Mouse (Mus musculus): ENCODE data around the gene Gm6993.

The Gm6993 gene

DNA sequence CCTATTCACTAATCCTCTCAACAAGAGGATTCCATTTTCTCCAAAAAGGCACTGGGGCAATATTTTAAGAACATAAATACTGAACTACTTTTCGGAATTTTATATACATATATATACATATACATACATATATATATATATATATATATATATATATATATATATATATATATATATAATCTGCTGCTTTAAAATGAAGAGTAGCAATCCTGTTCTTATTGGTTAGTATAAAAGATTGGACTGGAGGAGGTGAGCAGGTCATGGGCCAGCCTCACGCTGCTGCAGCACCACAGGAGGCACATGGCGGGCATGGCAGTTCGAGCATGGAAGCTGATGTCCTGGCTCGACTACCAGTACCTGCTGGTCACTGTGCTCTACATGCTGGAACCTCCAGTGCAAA lies at the start of gene Gm6993:
Gene Gm6993, plus strand, starts transcription at position 301 of the 400 bp plus-strand sequence.
- no peak for DNase-seq (ENCODE audit: low read depth, low spot score)

DNA sequence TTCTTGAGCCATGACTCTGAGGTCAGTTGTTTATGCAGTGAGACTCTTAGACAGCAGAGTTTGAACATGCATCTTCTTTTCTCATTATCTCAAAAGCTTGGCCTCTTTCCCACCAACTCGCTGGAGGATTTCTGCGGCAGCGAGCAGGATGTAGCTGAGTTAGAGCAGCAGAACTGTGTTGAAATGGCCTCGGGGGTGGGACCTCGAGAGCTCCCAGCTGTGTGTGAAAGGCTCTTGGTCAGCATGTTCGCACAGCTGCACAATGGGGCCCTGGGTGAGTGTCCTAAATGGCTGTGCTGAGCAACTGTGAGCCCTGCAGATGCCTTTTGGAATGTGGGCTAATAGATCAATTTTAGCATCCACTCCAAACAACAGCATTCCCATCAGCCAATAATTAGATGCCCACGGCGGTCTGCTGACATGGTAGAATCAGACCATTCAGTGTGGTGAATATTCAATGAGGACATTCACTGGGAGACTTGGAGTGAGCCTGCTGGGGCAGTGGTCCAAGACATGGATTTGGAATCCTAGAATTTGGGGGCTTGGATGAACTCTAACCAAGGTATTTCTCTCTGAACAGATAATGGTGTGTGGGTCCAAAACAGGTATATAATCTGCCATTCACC lies 49.1 kb upstream of the Gm6993 start:
- no peak for DNase-seq (ENCODE audit: low read depth, low spot score)

DNA sequence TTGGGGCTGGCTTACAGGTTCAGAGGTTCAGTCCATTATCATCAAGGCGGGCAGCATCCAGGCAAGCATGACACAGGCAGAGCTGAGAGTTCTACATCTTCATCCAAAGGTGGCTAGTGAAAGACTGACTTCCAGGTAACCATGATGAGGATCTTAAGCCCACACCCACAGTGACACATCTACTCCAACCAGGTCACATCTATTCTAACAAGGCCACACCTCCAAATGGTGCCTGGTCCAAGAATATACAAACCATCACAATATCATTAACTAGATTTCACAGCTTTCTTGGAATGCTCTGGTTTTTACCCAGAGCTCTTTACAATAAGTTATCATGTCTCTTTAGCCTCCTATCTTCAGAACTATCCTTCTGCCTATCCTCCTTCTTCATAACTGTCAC lies 38.1 kb upstream of the Gm6993 start:
- DNase-seq (ENCODE audit: low read depth, low spot score) = no peak

DNA sequence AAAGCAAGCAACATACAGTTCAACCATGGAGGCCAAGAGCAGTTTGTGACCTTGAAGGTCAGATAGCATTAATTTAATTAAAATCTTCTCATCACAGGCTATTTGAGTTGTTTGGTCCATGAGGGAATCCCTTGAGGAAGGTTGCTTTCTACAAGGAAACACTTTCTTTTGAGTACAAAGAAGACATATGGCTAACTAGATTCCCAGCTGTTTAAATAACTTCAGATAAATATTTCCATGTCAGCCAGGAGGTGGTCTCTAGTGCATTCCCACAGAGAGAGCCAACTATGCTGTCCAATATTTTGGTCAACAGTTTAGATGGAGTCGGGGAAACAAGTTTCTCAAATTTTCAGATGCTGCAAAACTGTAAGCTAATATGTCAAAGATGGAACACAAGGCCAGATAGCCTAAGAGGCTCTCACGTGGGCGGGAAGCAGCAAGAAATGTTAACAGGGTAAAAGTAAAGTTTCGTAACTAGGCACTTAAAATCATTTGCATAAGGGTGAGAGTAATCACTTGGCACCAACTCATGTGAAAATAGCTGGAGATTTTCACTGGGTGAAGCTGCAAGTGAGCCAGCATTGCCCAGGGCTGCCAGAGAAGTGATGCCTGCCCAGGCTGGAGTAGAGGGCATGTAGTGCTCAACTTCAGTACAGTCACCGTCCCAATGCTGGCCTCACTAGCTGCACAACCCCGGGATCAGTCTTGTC lies 36.7 kb upstream of the Gm6993 start:
- DNase-seq (ENCODE audit: low read depth, low spot score) = no peak

DNA sequence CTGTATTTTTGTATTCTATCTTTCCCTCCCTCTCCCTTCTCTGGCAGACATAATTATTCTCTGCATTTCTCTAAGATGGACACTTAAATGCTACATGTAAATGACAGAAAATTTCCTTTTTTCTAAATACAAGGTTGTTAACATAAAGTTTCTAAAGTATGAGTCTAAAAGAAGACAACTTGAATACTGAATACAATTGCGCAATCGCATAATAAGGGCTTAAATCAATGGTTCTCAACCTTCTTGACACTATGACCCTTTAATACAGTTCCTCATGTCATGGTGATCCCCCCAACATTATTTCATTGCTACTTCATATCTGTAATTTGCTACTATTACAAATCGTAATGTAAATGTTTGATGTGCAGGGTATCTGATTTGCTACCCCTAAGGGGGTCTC lies 35.7 kb upstream of the Gm6993 start:
- no peak for DNase-seq (ENCODE audit: low read depth, low spot score)

DNA sequence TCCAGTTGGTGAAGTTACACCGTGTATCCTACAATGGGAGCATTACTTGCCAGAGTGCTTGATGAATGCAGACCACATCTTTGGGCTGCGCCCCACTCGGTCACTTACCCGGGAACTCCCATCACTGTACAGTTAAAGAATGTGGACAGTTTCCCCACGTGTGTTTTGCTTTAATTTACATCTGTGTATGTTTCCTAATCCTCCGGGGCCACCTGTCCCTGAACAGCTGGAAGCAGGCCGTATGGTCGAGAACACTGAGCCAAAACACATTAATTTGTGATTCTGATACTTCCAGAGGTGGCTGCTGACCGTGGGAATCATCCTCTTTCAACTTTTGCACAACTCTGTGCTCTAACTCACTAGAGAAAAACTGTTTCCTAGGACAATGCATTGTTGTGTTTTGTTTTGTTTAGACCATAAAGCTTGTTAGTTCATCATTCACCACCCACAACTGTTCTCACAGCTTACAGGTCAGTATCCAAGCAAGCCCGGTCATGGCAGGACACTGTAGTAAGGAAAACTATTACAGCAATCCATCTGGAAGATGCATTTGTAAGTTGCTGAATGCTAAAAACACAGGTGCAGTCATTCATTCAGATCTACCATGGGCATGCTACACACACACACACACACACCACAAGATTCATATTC lies 34.5 kb upstream of the Gm6993 start:
- DNase-seq (ENCODE audit: low read depth, low spot score) = no peak

DNA sequence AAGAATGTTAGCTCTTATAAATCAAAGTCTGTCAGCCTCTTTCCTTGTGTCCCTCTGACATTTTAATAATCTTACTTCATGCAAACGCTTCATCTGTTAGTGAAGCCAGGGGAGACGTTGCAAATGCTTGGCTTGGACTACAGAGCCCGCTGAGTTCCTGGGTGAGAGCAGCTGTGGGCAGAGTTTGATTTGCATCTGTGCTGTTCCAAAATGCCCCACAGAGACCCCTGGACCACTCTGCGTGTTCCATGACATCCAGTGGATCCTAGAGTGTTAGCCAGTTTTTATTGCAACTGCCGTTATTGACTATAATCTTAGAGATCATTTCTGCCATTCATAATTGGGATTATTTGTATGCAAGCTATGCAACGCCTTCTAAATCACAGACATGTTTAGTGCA lies 31.8 kb upstream of the Gm6993 start:
- no peak for DNase-seq (ENCODE audit: low read depth, low spot score)

DNA sequence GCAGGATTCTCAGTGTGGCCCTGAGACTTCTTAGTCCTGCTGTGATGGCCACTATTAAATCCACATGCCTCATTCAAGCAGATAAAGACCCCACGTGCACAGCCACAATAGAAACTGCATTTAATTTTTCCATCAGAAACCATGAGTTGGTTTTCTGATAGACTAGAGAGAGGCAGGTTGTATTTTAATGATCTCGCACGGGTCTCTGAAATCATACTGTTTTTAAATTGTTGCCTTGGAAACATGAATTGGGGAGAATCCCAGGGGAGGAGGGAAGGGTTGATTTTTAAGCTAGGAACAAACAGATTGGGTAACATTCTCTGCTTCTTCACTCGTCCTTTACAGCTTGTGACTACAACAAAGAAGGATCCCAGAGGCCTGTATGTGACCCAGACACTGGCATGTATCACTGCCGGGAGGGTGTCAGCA lies 31.2 kb upstream of the Gm6993 start:
- no peak for DNase-seq (ENCODE audit: low read depth, low spot score)

DNA sequence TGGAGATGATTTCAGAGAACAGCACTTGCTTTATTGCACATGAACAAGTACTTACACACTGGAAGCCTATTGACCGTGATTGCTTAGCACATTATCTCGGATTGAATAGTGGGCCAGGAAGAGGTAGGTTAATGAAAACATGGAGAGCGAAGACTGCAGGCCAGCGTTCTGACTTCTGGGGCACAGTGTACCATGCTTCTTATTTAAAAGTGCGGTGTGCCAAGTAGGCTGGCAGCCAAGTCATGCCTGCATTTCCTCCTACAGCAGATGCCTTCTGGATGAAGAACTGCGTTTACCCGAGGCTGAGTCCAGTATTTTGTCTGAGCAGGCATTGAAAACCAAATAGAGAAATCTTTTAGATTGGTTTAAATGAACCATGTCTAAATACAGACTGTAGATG lies 27.0 kb upstream of the Gm6993 start:
- DNase-seq (ENCODE audit: low read depth, low spot score) = no peak

DNA sequence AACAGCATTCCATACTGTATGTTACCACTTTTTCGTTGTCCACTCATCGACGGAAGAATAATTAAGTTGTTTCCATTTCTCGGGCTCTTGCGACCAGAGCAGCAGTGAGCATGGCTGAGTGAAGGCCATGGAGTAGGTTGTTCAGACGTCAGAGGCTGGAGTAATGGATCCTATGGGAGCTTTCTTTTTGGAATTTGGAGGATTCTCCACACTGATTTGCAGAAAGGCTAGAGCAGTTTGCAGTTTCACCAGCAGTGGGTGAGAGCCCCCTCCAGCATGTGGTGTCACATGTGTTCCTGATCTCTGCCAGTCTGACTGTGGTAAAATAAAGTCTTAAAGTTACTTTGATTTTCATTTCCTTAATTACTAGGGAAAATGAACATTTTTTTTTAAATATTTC lies 25.6 kb upstream of the Gm6993 start:
- DNase-seq (ENCODE audit: low read depth, low spot score) = no peak

DNA sequence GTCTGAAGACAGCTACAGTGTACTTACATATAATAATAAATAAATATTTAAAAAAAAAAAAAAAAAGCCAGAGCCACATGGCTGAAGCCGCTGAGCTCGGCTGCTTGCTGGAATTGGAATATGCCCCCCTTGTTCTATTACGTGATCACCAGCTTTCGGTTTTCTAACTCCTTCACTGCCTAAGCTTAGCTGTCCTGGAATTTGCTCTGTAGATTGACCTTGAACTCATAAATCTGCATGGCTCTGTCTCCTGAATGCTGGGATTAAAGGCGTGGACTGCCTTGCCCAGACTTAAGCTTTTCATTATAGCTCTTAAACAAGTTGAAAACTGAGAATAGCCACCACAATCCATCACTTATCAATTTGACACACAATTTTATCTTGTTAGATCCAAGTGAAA lies 23.3 kb upstream of the Gm6993 start:
- DNase-seq (ENCODE audit: low read depth, low spot score) = no peak

DNA sequence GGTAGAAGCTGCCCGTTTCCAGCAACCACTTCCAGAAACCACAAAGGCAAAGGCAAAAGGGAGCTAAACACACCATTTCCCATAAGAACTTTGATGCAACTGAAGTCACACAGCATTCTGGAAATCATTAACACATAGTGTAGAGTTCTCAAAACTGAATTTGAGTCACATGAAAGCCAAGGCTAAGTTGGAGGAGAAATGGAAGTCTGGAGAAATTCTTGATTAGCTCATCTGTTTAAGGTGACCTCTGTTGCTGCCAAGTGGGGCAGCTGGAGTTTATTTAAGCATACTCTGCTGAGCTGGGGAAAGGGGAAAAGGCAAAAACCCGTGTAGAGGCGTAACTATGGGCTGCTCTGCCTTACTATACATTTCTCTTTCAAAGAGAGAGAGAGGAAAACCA lies 21.8 kb upstream of the Gm6993 start:
- DNase-seq (ENCODE audit: low read depth, low spot score) = no peak

DNA sequence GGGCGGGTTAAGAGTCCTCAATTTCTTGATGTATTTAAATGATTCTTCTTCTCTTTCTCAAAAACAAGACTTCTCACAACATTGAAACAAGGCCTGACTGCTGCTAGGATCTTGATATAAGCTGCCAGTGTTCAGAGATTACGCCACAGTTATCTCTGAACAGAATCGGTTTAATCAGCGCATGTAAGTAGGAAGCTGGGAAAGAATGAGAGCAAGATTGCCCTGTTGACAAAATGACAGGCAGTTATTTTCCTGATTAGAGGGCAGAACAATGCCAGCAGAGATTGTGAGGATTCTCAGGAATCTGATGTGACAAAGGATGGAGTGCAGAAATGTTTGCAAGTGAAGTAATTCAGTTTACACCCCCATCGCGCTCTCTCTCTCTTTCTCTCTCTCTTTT lies 19.0 kb upstream of the Gm6993 start:
- DNase-seq (ENCODE audit: low read depth, low spot score) = no peak

DNA sequence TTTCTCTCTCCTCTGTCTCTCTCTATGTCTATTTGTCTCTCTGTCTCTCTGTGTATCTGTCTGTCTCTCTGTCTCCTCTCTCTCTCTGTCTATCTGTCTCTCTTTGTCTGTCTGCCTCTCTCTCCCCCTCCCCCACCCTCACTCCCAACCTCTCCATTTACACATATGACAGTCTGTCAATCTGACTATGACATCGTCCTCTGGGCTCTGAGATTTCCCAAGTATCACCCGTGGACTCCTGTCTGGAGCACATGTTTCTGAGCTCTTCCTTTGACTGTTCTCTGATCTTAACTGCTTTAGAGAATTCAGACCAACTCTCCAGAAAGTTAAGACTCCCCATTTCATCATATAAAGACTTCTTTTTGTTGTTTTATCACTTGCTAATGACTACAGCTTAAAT lies 18.3 kb upstream of the Gm6993 start:
- no peak for DNase-seq (ENCODE audit: low read depth, low spot score)

DNA sequence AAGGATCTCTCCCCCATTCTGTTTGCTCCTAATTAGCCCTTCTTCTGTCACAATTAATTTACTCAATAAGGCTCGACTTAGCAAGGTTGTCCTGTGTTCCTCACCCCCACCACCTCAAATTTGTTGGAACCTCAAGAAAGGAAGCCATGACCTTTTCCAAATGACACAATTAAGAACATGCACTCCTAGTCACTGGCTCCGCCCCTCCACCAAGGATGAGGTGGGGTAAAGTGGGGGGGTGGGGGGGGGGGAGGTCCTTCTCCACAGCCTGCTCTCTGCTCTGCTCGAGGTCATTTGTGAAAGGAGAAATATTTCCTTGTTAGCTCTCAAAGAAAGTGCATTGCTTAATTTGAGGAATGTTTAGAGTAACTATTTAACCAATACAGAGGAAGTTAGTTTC lies 17.8 kb upstream of the Gm6993 start:
- DNase-seq (ENCODE audit: low read depth, low spot score) = no peak

DNA sequence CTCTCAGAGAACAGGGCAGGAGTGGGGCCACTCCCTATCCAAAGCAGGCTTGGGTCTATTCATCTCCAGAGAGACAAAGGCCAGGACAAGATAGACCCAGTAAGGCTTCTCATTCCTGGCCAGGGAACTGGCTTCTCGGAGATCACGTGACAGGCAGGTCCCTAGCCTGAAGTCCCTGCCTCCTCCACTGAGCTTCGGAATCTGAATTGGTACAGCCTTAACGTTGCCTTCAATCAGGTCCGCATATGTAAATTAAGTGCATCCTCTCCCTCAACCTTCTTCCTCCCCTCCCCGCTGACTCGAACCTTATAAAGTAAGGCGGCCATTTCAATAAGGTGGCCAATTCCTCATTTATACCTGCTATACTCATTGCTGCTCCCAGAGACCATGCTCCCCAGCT lies 15.1 kb upstream of the Gm6993 start:
- no peak for DNase-seq (ENCODE audit: low read depth, low spot score)

DNA sequence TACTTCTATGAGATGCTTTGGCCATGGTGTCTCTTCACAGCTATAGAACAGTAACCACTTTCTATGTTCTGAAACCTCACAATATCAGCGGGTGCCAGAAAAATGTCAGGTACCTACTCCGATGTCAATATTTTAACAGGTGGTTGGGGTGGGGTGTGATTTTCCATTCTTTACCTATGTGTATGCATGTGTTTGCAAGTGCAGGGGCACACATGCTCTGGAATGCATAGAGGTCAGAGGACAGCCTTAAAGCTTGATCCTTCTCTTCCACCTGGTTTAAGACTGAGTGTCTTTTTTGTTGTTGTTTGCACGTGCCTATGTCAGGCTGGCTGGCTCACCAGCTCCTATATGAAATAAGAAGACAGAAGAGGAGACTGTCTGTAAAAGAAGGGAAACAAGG lies 13.4 kb upstream of the Gm6993 start:
- no peak for DNase-seq (ENCODE audit: low read depth, low spot score)

DNA sequence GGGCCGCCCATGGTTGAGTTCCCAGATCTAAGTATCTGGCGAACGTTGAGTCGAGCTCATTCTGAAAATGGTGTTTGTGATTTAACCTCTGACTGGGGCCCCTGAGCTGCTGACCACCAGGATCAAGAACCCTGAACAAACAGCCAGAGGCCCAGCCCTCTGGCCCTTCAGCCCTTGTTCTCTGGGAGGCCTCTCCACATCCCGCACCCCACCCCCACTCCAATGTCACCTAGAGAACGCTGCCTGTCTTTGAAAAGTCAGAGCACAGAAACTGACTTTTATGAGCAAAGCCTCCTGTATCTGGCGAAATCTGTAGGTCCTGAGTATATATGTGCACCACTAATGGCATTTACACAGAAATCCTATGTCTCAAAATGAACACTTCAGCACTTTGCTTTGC lies 11.7 kb upstream of the Gm6993 start:
- no peak for DNase-seq (ENCODE audit: low read depth, low spot score)

DNA sequence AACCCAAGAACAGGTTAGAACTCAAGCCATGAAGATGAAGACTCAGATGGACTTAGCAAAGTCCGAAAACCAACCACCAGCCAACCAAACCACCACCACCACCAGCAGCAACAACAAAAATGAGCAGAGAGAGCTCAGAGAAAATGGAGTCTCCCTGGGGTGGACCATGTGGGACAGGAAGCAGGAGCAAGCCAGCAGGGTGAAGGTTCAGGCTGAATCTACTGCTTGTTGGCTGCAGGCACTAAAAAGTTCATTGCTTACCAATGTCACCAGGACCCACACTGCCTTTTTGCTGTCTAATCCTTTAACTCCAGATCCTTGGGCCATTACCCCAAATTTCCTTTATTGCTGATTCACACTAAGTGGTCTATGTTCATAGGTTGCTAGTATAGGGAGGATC lies 7.9 kb upstream of the Gm6993 start:
- no peak for DNase-seq (ENCODE audit: low read depth, low spot score)

DNA sequence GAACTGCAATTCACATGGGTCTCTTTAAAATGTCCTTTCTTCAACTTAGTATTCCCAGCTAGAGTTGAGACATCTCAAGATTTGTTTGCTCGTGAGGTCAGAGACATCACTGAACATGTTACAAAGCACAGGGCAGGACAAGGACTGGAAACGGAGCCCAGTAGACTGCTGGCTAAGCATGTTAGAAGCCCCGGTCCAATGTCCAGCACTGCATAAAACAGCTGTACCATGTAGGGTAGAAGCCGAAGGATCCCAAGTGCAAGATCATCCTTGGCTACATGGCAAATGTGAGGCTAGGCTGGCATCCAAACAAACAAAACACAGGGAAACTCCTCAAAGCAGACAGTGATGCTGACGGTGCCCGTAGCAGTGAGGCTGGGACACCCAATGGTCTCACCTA lies 5.6 kb upstream of the Gm6993 start:
- no peak for DNase-seq (ENCODE audit: low read depth, low spot score)

DNA sequence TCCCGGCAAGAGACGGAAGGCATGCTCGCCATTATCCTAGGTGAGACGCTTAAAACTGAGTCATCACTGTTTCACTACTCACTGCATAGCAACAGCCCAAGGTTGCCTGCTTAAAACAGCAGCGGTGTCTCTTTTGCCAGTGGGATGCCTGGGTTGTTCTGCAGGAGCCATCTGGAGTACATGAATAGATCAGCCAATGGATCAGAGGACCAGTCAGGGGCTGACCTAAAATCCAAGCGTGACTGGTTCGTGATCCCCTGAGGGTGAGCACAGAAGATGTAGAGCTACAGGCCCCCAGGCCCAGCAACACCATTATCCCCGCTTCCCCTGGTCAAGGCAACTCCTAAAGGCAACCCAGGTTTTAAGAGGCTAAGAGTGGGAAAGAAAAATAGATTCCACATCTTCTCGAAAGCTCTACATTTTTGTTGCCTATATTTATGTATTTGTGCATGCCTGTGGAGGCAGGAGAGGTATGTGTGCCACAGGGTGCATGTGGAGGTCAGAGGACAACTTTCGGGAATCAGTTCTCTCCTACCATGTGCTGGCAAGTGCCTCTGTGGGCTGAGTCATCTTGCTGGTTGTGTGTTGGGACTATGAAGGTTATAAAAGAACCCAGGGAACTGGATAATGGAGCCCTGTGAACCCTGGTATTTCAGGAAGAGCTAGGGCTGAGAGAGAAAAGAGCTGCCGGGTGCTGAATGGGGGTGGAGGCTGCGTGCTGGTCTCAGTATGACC lies 3.5 kb upstream of the Gm6993 start:
- no peak for DNase-seq (ENCODE audit: low read depth, low spot score)

DNA sequence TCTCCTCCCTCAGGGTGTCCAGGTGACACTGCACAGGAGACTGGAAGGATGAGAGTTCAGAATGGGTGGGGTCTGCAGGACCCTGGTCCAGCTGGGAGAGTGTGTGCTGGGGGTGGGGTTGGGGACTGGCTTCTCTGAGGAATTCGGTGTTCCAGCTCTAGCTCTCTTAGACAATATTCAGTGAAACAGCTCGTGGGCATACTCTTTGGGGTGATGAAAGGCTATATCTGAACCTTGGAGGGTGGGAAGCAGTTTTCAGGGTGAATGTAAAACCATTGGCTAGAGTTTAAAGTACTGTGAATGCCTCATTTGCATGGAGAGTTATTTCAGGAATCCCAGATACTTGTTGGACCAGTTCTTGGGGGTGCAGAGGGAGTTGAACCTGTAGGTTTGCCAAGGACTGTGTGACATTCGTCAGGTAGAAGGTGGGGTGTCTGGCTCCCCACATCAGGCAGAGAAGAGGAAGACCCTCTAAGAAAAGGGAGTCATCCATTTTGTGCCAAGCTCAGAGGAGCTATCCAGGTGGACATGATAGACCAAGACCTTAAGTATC lies 1.5 kb upstream of the Gm6993 start:
- no peak for DNase-seq (ENCODE audit: low read depth, low spot score)

All from brain, embryonic 18.5 days (tissue).